21 mouse cellular contexts compared by ENCODE assay signal in genomic region chr10:99552373-99552772, GRCm38 (mm10).
DNase-seq lines count a peak whose midpoint lies in the region; ATAC-seq and TF ChIP-seq lines count a peak whose summit lies in the region.
"Had no signal": no experiment of that assay in that cellular context is flagged by ENCODE, and none has a peak within 500 bp of the region (broad histone marks: within the 10 kb centered on the region; RNA-seq: fewer than 3 reads in every experiment).

No protein-coding gene starts in this region.

- H3K9ac ChIP-seq in forebrain, embryonic 13.5 days: no peak overlapping the region
- H3K9ac ChIP-seq in forebrain, embryonic 11.5 days (ENCODE audit: low read length): no peak overlapping the region
- H3K9ac ChIP-seq in kidney, postnatal 0 days (ENCODE audit: low read depth, low read length): no peak overlapping the region
- H3K9ac ChIP-seq in intestine, postnatal 0 days (ENCODE audit: low read depth, low read length): no peak overlapping the region
- H3K9ac ChIP-seq: embryonic facial prominence, embryonic 13.5 days; heart, embryonic 13.5 days; hindbrain, embryonic 13.5 days; intestine, embryonic 15.5 days had no signal

- H3K27ac ChIP-seq in forebrain, embryonic 13.5 days: peak overlapping the region; percentile 49
- H3K27ac ChIP-seq in forebrain, embryonic 11.5 days (ENCODE audit: low read depth, low read length): no peak overlapping the region
- H3K27ac ChIP-seq in kidney, postnatal 0 days: no peak overlapping the region
- H3K27ac ChIP-seq in intestine, postnatal 0 days (ENCODE audit: low read depth, low read length): no peak overlapping the region
- H3K27ac ChIP-seq: embryonic facial prominence, embryonic 13.5 days; gastrocnemius, adult 2 months; heart, embryonic 13.5 days; hindbrain, embryonic 13.5 days; intestine, embryonic 15.5 days had no signal

- WGBS in forebrain, embryonic 13.5 days: 66% methylated on average over 4 of the region's 4 CpGs
- 81% methylated on average over 4 of the region's 4 CpGs for WGBS in forebrain, embryonic 11.5 days
- 51% methylated on average over 4 of the region's 4 CpGs for WGBS in kidney, postnatal 0 days
- 92% methylated on average over 4 of the region's 4 CpGs for WGBS in intestine, postnatal 0 days

- ATAC-seq in forebrain, embryonic 13.5 days: 0 out of 2 replicates have a peak, but pooled peaks have one; percentile 9
- ATAC-seq in forebrain, embryonic 11.5 days (replicated peaks; ENCODE audit: low FRiP score): no peak
- ATAC-seq in kidney, postnatal 0 days (replicated peaks; ENCODE audit: low FRiP score, low read depth): no peak
- ATAC-seq in Patski: peak; percentile 68
- no peak for ATAC-seq in intestine, postnatal 0 days
- ATAC-seq: CD4-positive, CD25-positive, alpha-beta regulatory T cell, adult 4 months; intestine, embryonic 15.5 days had no signal

- CTCF ChIA-PET in Patski (lab: Charles Lee): interaction anchor here (0.7 to 1.3 kb wide), 4 partner anchors 12 to 444 kb away, joined by 3 to 5 read pairs (median 3); no protein-coding TSS in a partner anchor

- H3K4me1 ChIP-seq in forebrain, embryonic 13.5 days: no peaks in the 10 kb centered on the region
- no peaks in the 10 kb centered on the region for H3K4me1 ChIP-seq in forebrain, embryonic 11.5 days (replicated peaks; ENCODE audit: control insufficient read depth, insufficient read depth, low read length)
- 0 out of 2 replicates have a peak, but pooled peaks cover 2% of the 10 kb centered on the region for H3K4me1 ChIP-seq in kidney, postnatal 0 days (replicated peaks; ENCODE audit: insufficient read depth, low read length)
- no peaks in the 10 kb centered on the region for H3K4me1 ChIP-seq in intestine, postnatal 0 days (replicated peaks; ENCODE audit: control insufficient read depth, insufficient read depth, low read length)
- H3K4me1 ChIP-seq: intestine, embryonic 15.5 days had no signal

- H3K27me3 ChIP-seq in forebrain, embryonic 13.5 days: no peaks in the 10 kb centered on the region
- H3K27me3 ChIP-seq in forebrain, embryonic 11.5 days (ENCODE audit: control insufficient read depth, insufficient read depth, low read length): no peaks in the 10 kb centered on the region
- no peaks in the 10 kb centered on the region for H3K27me3 ChIP-seq in kidney, postnatal 0 days (ENCODE audit: insufficient read depth, low read length)
- no peaks in the 10 kb centered on the region for H3K27me3 ChIP-seq in Patski
- no peaks in the 10 kb centered on the region for H3K27me3 ChIP-seq in intestine, postnatal 0 days (replicated peaks; ENCODE audit: control insufficient read depth, insufficient read depth, low read length)
- H3K27me3 ChIP-seq: embryonic facial prominence, embryonic 13.5 days; heart, embryonic 13.5 days; hindbrain, embryonic 13.5 days; intestine, embryonic 15.5 days had no signal

- POLR2A ChIA-PET in Patski (lab: Charles Lee): interaction anchor here (0.6 kb wide), 1 partner anchor 299 kb away, joined by 5 read pairs; no protein-coding TSS in a partner anchor

- in situ Hi-C loops in Patski (cut with MboI; ENCODE audit: low pct_unique_long_range_greater_than_20kb): no loop called here

- H3K4me3 ChIP-seq in forebrain, embryonic 13.5 days: no peak overlapping the region
- H3K4me3 ChIP-seq in forebrain, embryonic 11.5 days (ENCODE audit: low read depth, low read length): no peak overlapping the region
- no peak overlapping the region for H3K4me3 ChIP-seq in kidney, postnatal 0 days (replicated peaks; ENCODE audit: low read depth, low read length)
- H3K4me3 ChIP-seq in intestine, postnatal 0 days (ENCODE audit: low read depth, low read length): no peak overlapping the region
- H3K4me3 ChIP-seq: embryonic facial prominence, embryonic 13.5 days; gastrocnemius, adult 2 months; heart, embryonic 13.5 days; hindbrain, embryonic 13.5 days; intestine, embryonic 15.5 days had no signal

- DNase-seq in forebrain, embryonic 11.5 days (ENCODE audit: low spot score): no peak
- DNase-seq in heart, adult 11 months: peak; percentile 14
- no peak for DNase-seq in heart, postnatal 4 days
- peak; percentile 54 for DNase-seq in kidney, postnatal 0 days (ENCODE audit: low spot score)
- DNase-seq in kidney, adult 18-20 months: no peak
- no peak for DNase-seq in Patski (ENCODE audit: low read depth, low spot score)
- DNase-seq: adrenal gland, postnatal 14 days; B cell, adult 2 months; cerebellum, adult 11-12 months; cerebellum, adult 9-10 months; gastrocnemius, adult 2 months; gastrocnemius, postnatal 25 days; heart, postnatal 36 days had no signal

- no peaks in the 10 kb centered on the region for H3K36me3 ChIP-seq in forebrain, embryonic 13.5 days (ENCODE audit: poor library complexity, severe bottlenecking)
- no peaks in the 10 kb centered on the region for H3K36me3 ChIP-seq in forebrain, embryonic 11.5 days (ENCODE audit: control insufficient read depth, insufficient read depth, low read length)
- H3K36me3 ChIP-seq in kidney, postnatal 0 days (ENCODE audit: insufficient read depth, low read length): no peaks in the 10 kb centered on the region
- H3K36me3 ChIP-seq in intestine, postnatal 0 days (ENCODE audit: control insufficient read depth, insufficient read depth): no peaks in the 10 kb centered on the region
- H3K36me3 ChIP-seq: embryonic facial prominence, embryonic 13.5 days; G1E; heart, embryonic 13.5 days; hindbrain, embryonic 13.5 days; intestine, embryonic 15.5 days had no signal

- no peak overlapping the region for H3K4me2 ChIP-seq in forebrain, embryonic 13.5 days
- H3K4me2 ChIP-seq in forebrain, embryonic 11.5 days (ENCODE audit: low read depth, low read length, severe bottlenecking): no peak overlapping the region
- H3K4me2 ChIP-seq in kidney, postnatal 0 days (ENCODE audit: low read length): no peak overlapping the region
- H3K4me2 ChIP-seq in intestine, postnatal 0 days (replicated peaks; ENCODE audit: low read depth): no peak overlapping the region
- H3K4me2 ChIP-seq: embryonic facial prominence, embryonic 13.5 days; heart, embryonic 13.5 days; hindbrain, embryonic 13.5 days; intestine, embryonic 15.5 days had no signal

- TF ChIP-seq CTCF in kidney, postnatal 0 days (IDR thresholded peaks at IDR 0.05; ENCODE audit: low read depth): no peak
- TF ChIP-seq CTCF in Patski (IDR thresholded peaks at IDR 0.05): no peak
- no peak for TF ChIP-seq CTCF in intestine, postnatal 0 days (IDR thresholded peaks at IDR 0.05; ENCODE audit: low read depth)

- no peaks in the 10 kb centered on the region for H3K9me3 ChIP-seq in forebrain, embryonic 13.5 days (replicated peaks)
- H3K9me3 ChIP-seq in forebrain, embryonic 11.5 days (ENCODE audit: control insufficient read depth, low read length): no peaks in the 10 kb centered on the region
- H3K9me3 ChIP-seq in kidney, postnatal 0 days (replicated peaks; ENCODE audit: low read length): no peaks in the 10 kb centered on the region
- H3K9me3 ChIP-seq in intestine, postnatal 0 days (ENCODE audit: control insufficient read depth): no peaks in the 10 kb centered on the region
- H3K9me3 ChIP-seq: embryonic facial prominence, embryonic 13.5 days; heart, embryonic 13.5 days; hindbrain, embryonic 13.5 days; intestine, embryonic 15.5 days had no signal

Comparison
In these comparisons a context has a peak if more than half of its experiments do, and no peak if none do; other contexts are left out.
1. ATAC-seq: peak in forebrain, embryonic 13.5 days (single experiment) and Patski (single experiment); none in forebrain, embryonic 11.5 days (single experiment), kidney, postnatal 0 days (single experiment) and intestine, postnatal 0 days (single experiment).
2. DNase-seq: peak in heart, adult 11 months (single experiment) and kidney, postnatal 0 days (single experiment); none in forebrain, embryonic 11.5 days (single experiment), heart, postnatal 4 days (single experiment), kidney, adult 18-20 months (single experiment) and Patski (single experiment).